Mouse (Mus musculus): ENCODE measurements around the gene H2-M5.

Gene H2-M5

GRCm38 (mm10) chr17:36947051-36947819 lies 42.1 kb downstream of the H2-M5 start:
- DNase-seq = peak; percentile 64 to 74

- DNase-seq = no peak
Measured at GRCm38 (mm10) chr17:36944121-36944775, 45.1 kb downstream of the H2-M5 start.

- DNase-seq = no peak
Measured at GRCm38 (mm10) chr17:36943691-36944090, 45.6 kb downstream of the H2-M5 start.

- DNase-seq = peak in 1 of 2 experiments; percentile 47
Measured at GRCm38 (mm10) chr17:36942791-36943471, 46.4 kb downstream of the H2-M5 start, which contains the start of gene Rnf39. Gene Rnf39, plus strand, starts transcription at chr17:36942918.

GRCm38 (mm10) chr17:36942391-36942790 lies 46.9 kb downstream of the H2-M5 start:
- DNase-seq = peak; percentile 36 to 58

- DNase-seq = no peak
Measured at GRCm38 (mm10) chr17:36938056-36938455, 51.3 kb downstream of the H2-M5 start.
